Mouse (Mus musculus) midbrain, embryonic 14.5 days (tissue): ENCODE data around the gene Pard3b. TPM values are rescaled to one million over a fixed set of nuclear protein-coding genes. Genes with fewer than 3 reads are reported as not detected.
A peak's percentile ranks its signal among the peaks of the same experiment; 100 is the strongest.

Source experiments
- ATAC-seq: fragments of 200-750 bp; cut with Nextera tagmentation; 2 replicates; pipeline ENCODE4 v1.8.0; 2017; ENCODE audit warnings: moderate number of reproducible peaks, moderate library complexity; ENCODE audit not compliant: low FRiP score, low TSS enrichment
- DNase-seq: peaks from one replicate; pipeline ENCODE4 v3.0.0-alpha.2; 2015
- H3K27ac ChIP-seq: fragments of 300-500 bp; sonication (generic); replicated peaks from 2 replicates; pipeline ENCODE4 v1.5.1; 2014; ENCODE audit warnings: mild to moderate bottlenecking, low read depth, low read length, moderate library complexity
- H3K27me3 ChIP-seq: fragments of 300-500 bp; sonication (generic); 2 replicates; pipeline ENCODE4 v1.6.1; 2014; ENCODE audit warnings: low read length, control low read depth, mixed read lengths; ENCODE audit not compliant: control insufficient read depth, insufficient read depth
- H3K36me3 ChIP-seq: fragments of 300-500 bp; sonication (generic); 2 replicates; pipeline ENCODE4 v1.6.1; 2014; ENCODE audit warnings: low read length, control low read depth; ENCODE audit not compliant: control insufficient read depth, insufficient read depth
- H3K4me1 ChIP-seq: fragments of 300-500 bp; sonication (generic); 2 replicates; pipeline ENCODE4 v1.6.1; 2014; ENCODE audit warnings: mild to moderate bottlenecking, antibody characterized with exemption, low read length, control low read depth; ENCODE audit not compliant: control insufficient read depth, insufficient read depth
- H3K4me2 ChIP-seq: fragments of 300-500 bp; sonication (generic); 2 replicates; pipeline ENCODE4 v1.6.1; 2014; ENCODE audit warnings: mild to moderate bottlenecking, low read length, moderate library complexity
- H3K4me3 ChIP-seq: fragments of 300-500 bp; sonication (generic); replicated peaks from 2 replicates; pipeline ENCODE4 v1.5.1; 2014; ENCODE audit warnings: low read depth, low read length
- H3K9ac ChIP-seq: fragments of 300-500 bp; sonication (generic); replicated peaks from 2 replicates; pipeline ENCODE4 v1.6.1; 2014; ENCODE audit warnings: mild to moderate bottlenecking, low read length, moderate library complexity
- H3K9me3 ChIP-seq: fragments of 300-500 bp; sonication (generic); 2 replicates; pipeline ENCODE4 v1.6.1; 2016; ENCODE audit warnings: low read length, control low read depth, mixed read lengths; ENCODE audit not compliant: control insufficient read depth
- WGBS: fragments of 180-500 bp; shearing (Covaris S2); extraction: QIAGEN DNeasy Blood & Tissue Kit; methylation state at CpG from one replicate; pipeline ENCODE4 v1.1.7; 2014; 5-methylcytosine and 5-hydroxymethylcytosine counted together
- polyA plus RNA-seq: library from polyadenylated mRNA; unstranded; fragments of >200 nt; fragmentation: Nextera tagmentation; extraction: Ambion mirVana; gene quantifications from 2 replicates; pipeline ENCODE4 v1.2.1, GENCODE M21; 2014

The Pard3b gene
- polyA plus RNA-seq, 1 experiment from 2014 or later = 7.8 TPM

DNA sequence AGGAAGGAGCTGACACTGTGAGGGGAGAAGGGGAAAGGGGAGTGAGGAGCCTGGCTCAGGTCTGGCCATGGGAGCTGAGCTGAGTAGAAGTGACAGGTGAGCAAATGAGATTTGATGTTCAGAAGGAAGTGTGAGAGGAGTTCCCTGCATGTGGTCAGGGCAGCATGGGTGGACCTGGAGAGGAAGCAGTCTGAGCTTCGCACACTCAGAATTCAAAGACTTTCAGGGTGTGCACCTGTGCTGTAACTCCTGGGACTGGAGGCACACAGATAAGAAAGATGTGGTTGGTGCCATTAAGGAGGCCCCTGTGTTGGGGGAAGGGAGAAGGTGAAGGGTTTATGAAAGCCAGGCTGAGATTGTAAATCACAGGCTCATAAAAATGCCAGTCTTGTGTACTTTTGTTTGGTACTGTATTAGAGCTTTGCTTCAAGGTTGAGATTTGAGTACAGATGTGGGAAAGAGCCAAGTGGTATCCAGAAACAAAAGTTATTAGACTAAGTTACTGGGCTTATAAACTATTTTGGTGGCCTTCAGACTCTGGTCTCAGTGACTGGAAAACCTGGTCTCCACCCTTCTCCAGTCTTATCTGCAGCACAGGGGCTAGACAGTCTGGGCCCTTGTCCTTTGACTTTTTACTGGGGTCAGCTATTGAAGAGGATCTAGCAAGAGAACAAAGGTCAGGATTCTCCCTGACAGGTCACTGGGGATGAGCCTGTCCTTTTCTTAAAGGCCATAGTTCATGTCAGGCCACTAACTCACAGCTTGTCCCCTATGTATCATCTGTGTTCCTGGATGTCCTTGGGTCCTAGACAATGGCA lies 13.0 kb downstream of the Pard3b start:
- H3K4me1 ChIP-seq = no peaks in the 10 kb centered on the region
- H3K27ac ChIP-seq = no peak overlapping the region
- H3K27me3 ChIP-seq = no peaks in the 10 kb centered on the region
- ATAC-seq = no peak
- H3K9me3 ChIP-seq = no peaks in the 10 kb centered on the region
- 58% methylated on average over 1 of the region's 1 CpGs for WGBS
- no peak for DNase-seq
- H3K9ac ChIP-seq = no peak overlapping the region
- no peaks in the 10 kb centered on the region for H3K36me3 ChIP-seq
- H3K4me3 ChIP-seq = no peak overlapping the region
- no peak overlapping the region for H3K4me2 ChIP-seq

DNA sequence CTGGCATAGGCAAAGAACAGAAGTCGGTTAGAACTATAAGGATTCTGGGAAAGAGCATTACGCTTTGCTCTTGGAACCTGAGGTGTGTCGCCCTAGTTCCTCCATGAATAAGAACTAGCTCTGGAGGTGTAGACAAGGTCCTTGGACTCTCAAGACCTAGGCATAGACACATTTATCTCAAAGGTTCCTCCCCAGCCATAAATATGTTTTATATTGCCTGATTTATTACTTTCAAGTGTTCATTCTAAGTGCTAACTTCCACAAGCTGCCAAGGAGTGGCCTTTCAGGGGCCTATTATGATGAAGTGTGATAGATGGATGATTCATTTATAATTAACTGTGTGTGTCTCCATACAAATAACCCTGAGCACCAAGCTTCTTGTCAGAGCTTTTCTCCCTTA lies 19.1 kb downstream of the Pard3b start:
- no peak for ATAC-seq
- 97% methylated on average over 3 of the region's 3 CpGs for WGBS

DNA sequence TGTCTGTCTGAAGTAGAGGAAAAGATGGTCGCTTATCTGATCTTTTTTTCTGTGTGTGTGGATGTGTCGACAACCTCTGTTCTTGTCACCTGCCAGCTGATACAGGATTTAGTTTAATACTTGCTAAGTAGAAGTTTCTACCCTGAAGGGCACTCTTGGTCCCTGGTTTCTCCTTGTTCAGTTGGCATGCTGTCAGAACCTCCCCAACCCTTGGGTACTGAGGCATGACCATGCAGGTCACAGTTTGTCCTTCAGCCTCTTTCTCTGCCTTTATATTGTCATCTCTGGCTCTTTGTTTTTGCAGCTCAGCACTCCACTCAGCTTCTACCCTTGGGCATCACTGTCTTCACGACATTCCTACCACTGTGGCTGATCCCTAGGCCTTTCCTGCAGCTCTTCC lies 21.3 kb downstream of the Pard3b start:
- H3K27me3 ChIP-seq = no peaks in the 10 kb centered on the region
- no peak overlapping the region for H3K4me3 ChIP-seq
- H3K9me3 ChIP-seq = no peaks in the 10 kb centered on the region
- H3K9ac ChIP-seq = no peak overlapping the region
- no peaks in the 10 kb centered on the region for H3K36me3 ChIP-seq
- ATAC-seq = no peak
- no peak overlapping the region for H3K4me2 ChIP-seq
- WGBS = 74% methylated on average over 3 of the region's 3 CpGs
- no peak for DNase-seq
- H3K27ac ChIP-seq = no peak overlapping the region
- no peaks in the 10 kb centered on the region for H3K4me1 ChIP-seq

More for the DNA sequence above, 19.1 kb downstream of the Pard3b start:
- H3K9me3 ChIP-seq = no peaks in the 10 kb centered on the region
- no peak overlapping the region for H3K27ac ChIP-seq
- H3K4me3 ChIP-seq = no peak overlapping the region
- no peak for DNase-seq
- H3K36me3 ChIP-seq = no peaks in the 10 kb centered on the region
- H3K4me1 ChIP-seq = no peaks in the 10 kb centered on the region
- H3K4me2 ChIP-seq = no peak overlapping the region
- no peaks in the 10 kb centered on the region for H3K27me3 ChIP-seq
- no peak overlapping the region for H3K9ac ChIP-seq

DNA sequence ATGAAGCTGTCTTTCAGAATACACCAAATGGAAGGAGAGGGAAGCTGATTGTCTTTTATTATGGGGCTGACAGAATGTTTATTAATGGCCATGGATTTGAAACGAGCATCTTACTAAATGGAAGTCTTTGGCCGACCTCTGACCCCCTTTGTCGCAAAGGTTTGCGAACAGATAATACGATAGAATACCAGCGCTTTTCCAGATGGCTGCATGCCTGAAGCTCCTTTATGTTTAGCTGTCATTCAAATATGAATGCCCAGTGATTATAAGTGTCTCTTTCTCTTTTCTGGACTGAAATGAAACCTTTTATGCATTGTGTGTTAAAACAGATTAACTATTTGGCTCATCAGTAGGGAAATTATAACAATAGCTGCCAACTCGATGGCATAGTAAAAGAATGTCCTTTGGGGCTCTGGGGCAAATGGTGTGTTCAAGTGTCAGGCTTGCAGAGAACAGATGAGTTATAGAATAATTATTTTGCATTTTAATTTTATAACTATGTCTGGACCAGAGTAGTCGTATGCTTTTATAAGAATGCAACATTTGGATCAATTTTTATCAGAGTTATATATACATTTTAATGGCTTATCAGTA lies 46.7 kb downstream of the Pard3b start:
- no peak overlapping the region for H3K9ac ChIP-seq
- DNase-seq = peak; percentile 46
- H3K27me3 ChIP-seq = no peaks in the 10 kb centered on the region
- no peaks in the 10 kb centered on the region for H3K9me3 ChIP-seq
- peaks cover 3% of the 10 kb centered on the region; the same call in 1 of the 2 replicates for H3K4me1 ChIP-seq
- no peak overlapping the region for H3K4me3 ChIP-seq
- no peak overlapping the region for H3K4me2 ChIP-seq
- H3K36me3 ChIP-seq = no peaks in the 10 kb centered on the region
- no peak for ATAC-seq
- H3K27ac ChIP-seq = no peak overlapping the region
- WGBS = 5% methylated on average over 8 of the region's 8 CpGs

DNA sequence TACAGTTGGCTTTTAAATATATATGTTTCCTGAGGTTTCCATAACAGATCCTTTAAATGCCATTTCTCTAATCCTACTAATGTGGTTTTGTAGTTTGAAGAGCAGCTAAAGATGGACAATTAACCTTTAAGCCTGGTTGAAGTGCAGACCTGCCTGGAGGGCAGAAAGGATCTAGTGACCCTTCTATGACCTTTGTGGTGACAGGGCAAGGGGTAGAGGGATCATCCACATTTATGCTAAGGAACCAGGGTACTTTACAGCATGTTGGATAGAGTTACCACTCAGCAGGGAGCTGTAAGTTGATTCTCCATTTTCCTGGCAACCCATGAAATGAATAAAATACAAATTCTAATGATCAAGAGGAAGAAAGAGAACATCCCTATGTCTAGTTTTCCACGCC lies 47.3 kb downstream of the Pard3b start:
- no peaks in the 10 kb centered on the region for H3K9me3 ChIP-seq
- no peak for DNase-seq
- H3K9ac ChIP-seq = no peak overlapping the region
- ATAC-seq = no peak
- no peak overlapping the region for H3K4me2 ChIP-seq
- no peaks in the 10 kb centered on the region for H3K36me3 ChIP-seq
- no peak overlapping the region for H3K4me3 ChIP-seq
- H3K4me1 ChIP-seq = peaks cover 3% of the 10 kb centered on the region; the same call in 1 of the 2 replicates
- WGBS = 36% methylated on average over 1 of the region's 1 CpGs
- no peak overlapping the region for H3K27ac ChIP-seq
- no peaks in the 10 kb centered on the region for H3K27me3 ChIP-seq

DNA sequence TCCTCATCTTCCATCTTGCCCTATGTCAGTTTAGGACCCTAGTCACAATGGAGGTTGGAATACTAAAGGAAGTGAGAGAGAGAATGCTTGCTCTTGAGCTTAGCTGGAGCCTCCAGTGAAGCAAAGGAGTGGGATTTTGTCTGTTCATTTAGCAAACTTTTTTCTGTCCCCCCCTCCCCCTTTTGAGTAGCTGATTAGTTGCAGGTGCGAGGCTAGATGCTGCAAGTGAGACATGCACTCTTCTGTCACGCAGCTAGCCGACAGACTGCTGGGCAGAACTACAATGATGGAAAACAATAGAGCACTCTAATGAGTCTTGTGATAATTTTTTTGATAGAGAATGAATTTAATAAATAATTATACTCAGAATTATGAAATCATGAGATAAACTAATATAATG lies 49.7 kb downstream of the Pard3b start:
- H3K4me2 ChIP-seq = no peak overlapping the region

DNA sequence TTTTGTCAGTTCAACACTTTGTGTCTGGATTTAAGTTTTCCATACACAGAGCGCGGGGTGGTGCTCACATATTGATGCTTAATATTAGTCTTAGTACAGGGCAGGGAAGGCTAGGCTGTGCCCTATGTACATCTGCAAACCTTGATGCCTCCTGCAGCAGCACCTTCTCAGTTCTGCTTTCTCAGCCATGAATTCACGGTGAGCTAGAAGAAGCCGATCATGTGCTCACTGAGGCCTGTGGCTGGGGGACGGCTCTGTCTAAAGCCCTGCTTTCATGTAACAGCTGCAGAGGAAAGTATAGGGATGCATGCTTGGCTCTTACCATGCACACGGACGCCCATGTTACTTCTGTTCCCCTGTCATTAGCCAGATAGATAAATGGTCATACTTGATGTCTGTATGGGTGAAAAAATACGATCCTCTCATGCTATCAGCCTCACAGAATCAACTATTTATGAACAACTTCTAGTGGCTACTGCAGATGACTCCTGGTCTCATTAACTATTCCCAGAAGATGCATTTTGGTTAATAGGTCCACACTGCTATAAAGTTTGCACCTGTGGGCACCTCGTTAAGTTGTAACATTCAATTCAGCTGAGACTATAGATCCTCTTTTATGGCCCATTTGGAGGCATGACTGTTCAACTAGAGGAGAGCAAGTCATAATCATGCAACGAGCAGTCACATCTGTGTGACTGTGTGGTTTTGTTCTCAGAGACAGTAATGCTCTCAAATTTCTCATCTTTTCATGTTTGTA lies 60.0 kb downstream of the Pard3b start:
- Histone ChIP-seq H3K4me2 (no peak overlapping the region), H3K27me3 (no peaks in the 10 kb centered on the region), H3K27ac (no peak overlapping the region), H3K9me3 (no peaks in the 10 kb centered on the region), H3K36me3 (no peaks in the 10 kb centered on the region), H3K4me3 (no peak overlapping the region), H3K9ac (no peak overlapping the region), H3K4me1 (no peaks in the 10 kb centered on the region)
- DNase-seq = no peak
- no peak for ATAC-seq
- 75% methylated on average over 10 of the region's 10 CpGs for WGBS

More for the DNA sequence above, 49.7 kb downstream of the Pard3b start:
- Histone ChIP-seq H3K27ac (no peak overlapping the region), H3K27me3 (no peaks in the 10 kb centered on the region), H3K4me3 (no peak overlapping the region), H3K36me3 (no peaks in the 10 kb centered on the region), H3K9me3 (no peaks in the 10 kb centered on the region), H3K9ac (no peak overlapping the region), H3K4me1 (peaks cover 3% of the 10 kb centered on the region; the same call in 1 of the 2 replicates)
- WGBS = 48% methylated on average over 3 of the region's 3 CpGs
- DNase-seq (no peak), ATAC-seq (no peak)

DNA sequence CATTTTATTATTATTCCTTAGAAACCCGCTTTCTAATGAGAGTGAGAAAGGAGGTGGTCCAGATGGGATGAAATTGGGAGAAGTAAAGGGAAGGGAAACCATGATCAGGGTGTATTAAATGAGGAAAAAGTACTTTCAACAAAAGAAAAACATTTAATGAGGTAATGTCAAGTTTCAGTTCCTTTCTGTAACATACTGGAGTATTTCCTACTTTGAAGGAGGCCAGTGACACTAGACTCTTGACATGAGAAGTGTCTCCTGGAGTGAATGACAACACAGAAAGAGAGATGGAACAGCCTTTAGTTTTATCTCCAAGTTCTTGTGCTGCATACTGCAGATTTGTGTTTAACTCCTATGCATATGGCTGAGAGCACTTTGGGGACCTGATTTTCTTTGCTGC lies 71.2 kb downstream of the Pard3b start:
- no peak overlapping the region for H3K4me2 ChIP-seq
- H3K4me3 ChIP-seq = no peak overlapping the region
- DNase-seq (no peak), ATAC-seq (no peak)
- H3K27me3 ChIP-seq = no peaks in the 10 kb centered on the region
- H3K36me3 ChIP-seq = no peaks in the 10 kb centered on the region
- no peak overlapping the region for H3K27ac ChIP-seq
- H3K9ac ChIP-seq = no peak overlapping the region
- no peaks in the 10 kb centered on the region for H3K4me1 ChIP-seq
- 94% methylated on average over 1 of the region's 1 CpGs for WGBS
- H3K9me3 ChIP-seq = no peaks in the 10 kb centered on the region
